Mouse (Mus musculus): ENCODE results near the gene Ptpn7. TPM values are rescaled to one million over a fixed set of nuclear protein-coding genes. Genes with fewer than 3 reads are reported as not detected.

The Ptpn7 gene
- polyA plus RNA-seq, 1 experiment from 2014 or later: 2.8 TPM

DNA sequence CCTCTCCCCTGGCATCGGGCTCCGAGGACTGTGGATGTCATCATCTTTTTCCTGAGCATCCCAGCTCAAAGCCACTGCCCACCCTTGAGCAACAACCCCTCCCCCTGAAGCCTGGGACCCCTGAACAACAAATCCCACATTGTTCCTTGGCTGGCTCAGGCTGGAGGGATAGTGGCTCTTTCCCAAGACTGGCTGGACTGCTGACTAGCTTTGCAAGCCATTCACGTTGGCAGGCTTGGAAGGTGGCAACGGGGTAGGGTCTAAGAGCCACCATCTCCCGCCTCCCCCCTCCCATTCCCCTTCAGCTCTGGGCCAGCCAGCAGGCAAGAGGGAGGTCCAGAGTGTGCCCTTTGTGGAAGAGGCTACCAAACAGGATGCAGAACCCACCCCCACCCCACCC is 26.1 kb downstream of the Ptpn7 start:
- no peak overlapping the region for H3K27ac ChIP-seq (ENCODE audit: low read length)
- H3K4me1 ChIP-seq (ENCODE audit: control insufficient read depth, insufficient read depth, low read length): peaks cover 9% of the 10 kb centered on the region
- WGBS: 64% methylated on average over 5 of the region's 5 CpGs

DNA sequence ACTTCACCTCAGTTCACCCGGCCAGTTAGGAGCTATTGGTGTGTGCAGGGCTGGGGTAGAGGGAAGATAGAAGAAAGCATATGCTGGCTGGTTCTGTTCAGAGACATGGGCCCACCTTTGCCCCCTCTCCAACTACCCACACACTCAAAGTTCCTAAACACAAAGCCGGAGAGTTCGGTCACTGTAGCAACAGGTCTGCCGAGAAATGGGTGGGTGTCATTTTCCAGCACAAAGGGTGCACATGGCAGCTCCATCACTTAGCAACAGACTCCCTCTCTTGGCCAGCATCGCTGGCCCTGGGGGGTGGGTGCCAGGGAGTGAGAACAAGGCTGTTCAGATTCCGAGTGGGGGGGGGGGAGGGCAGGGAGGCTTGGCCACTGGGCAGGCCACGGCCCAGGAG is 26.6 kb downstream of the Ptpn7 start:
- Histone ChIP-seq H3K9ac (ENCODE audit: low read length) (no peak overlapping the region), H3K4me2 (ENCODE audit: low read depth, low read length) (no peak overlapping the region), H3K27me3 (ENCODE audit: control insufficient read depth, insufficient read depth, low read length) (no peaks in the 10 kb centered on the region), H3K9me3 (replicated peaks; ENCODE audit: control insufficient read depth, low read length) (no peaks in the 10 kb centered on the region), H3K36me3 (ENCODE audit: control insufficient read depth, insufficient read depth, low read length) (peaks cover 10% of the 10 kb centered on the region), H3K27ac (ENCODE audit: low read length) (no peak overlapping the region), H3K4me3 (replicated peaks; ENCODE audit: low read length) (no peak overlapping the region), H3K4me1 (ENCODE audit: control insufficient read depth, insufficient read depth, low read length) (peaks cover 6% of the 10 kb centered on the region)
- no peak for ATAC-seq (ENCODE audit: insufficient read depth, low FRiP score)
- 59% methylated on average over 7 of the region's 7 CpGs for WGBS

More for the DNA sequence above, 26.1 kb downstream of the Ptpn7 start:
- ATAC-seq (ENCODE audit: insufficient read depth, low FRiP score): no peak
- no peaks in the 10 kb centered on the region for H3K9me3 ChIP-seq (replicated peaks; ENCODE audit: control insufficient read depth, low read length)
- peaks cover 10% of the 10 kb centered on the region for H3K36me3 ChIP-seq (ENCODE audit: control insufficient read depth, insufficient read depth, low read length)
- no peak overlapping the region for H3K4me2 ChIP-seq (ENCODE audit: low read depth, low read length)
- no peak overlapping the region for H3K4me3 ChIP-seq (replicated peaks; ENCODE audit: low read length)
- no peaks in the 10 kb centered on the region for H3K27me3 ChIP-seq (ENCODE audit: control insufficient read depth, insufficient read depth, low read length)
- H3K9ac ChIP-seq (ENCODE audit: low read length): no peak overlapping the region

DNA sequence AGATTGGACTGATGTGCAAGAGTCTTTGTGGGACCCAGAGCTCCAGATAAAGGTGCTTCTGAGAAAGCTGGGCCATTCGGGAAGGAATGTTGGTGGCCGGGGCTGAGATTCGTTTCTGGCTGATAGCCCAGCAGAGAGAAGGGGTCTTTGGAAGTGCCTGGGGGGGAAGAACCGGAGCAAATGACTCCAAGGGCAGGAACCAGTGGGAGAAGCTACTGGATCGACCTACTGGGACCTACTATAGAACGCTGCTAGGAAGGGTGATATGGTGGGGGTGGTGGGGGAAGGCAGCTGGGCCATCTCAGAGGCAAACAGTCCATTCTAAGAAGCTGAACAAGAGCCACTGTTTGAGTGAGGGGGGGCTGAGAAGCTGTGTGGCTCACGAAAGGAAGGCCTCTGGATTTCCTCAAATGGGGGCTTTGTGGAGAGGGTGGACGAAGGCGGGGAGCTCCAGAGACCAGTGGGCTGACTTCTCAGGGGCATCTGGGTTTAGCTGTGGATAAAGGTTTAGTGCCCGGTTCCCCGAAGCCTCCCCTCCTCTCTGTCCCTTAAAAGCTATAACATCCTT is 27.1 kb downstream of the Ptpn7 start:
- Histone ChIP-seq H3K27me3 (ENCODE audit: control insufficient read depth, insufficient read depth, low read length) (no peaks in the 10 kb centered on the region), H3K4me3 (replicated peaks; ENCODE audit: low read length) (no peak overlapping the region), H3K9ac (ENCODE audit: low read length) (no peak overlapping the region), H3K36me3 (ENCODE audit: control insufficient read depth, insufficient read depth, low read length) (peaks cover 10% of the 10 kb centered on the region), H3K27ac (ENCODE audit: low read length) (peak overlapping the region; percentile 8; the same call in 1 of the 2 replicates), H3K9me3 (replicated peaks; ENCODE audit: control insufficient read depth, low read length) (no peaks in the 10 kb centered on the region), H3K4me2 (ENCODE audit: low read depth, low read length) (no peak overlapping the region), H3K4me1 (ENCODE audit: control insufficient read depth, insufficient read depth, low read length) (peaks cover 2% of the 10 kb centered on the region)
- WGBS: 60% methylated on average over 11 of the region's 11 CpGs
- ATAC-seq (ENCODE audit: insufficient read depth, low FRiP score): no peak

DNA sequence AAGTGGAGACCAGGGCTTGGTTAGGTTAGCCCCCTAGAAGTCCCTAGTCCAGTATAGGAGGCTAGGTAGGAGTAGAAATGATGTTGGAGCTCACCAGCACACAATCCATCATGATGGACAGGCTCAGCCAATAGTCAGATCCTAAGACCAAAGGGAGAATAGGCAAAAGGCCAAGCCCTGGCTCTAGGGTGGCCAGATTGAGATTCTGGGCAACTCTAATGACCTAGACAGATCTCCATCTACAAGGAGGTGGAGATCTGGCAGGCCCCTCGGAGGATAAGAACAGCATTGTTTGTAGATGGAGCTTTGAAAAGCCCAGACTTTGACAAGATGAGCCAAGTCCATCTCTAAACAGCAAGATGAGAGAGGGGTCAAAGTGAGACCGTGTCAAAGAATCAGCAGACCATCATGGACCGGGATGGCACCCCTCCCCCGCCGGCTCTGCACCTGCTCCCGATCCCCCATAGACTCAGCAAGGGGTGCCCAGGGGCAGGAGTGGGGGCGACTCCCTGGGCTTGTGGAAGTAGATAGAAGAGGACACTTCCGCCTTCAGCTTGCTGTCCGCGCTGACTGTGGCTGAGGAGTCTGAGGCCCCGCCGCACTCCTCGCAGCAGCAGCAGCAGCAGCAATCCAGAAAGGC is 28.0 kb downstream of the Ptpn7 start:
- no peak overlapping the region for H3K4me3 ChIP-seq (replicated peaks; ENCODE audit: low read length)
- H3K27me3 ChIP-seq (ENCODE audit: control insufficient read depth, insufficient read depth, low read length): no peaks in the 10 kb centered on the region
- no peak overlapping the region for H3K4me2 ChIP-seq (ENCODE audit: low read depth, low read length)
- WGBS: 84% methylated on average over 13 of the region's 13 CpGs
- no peak overlapping the region for H3K9ac ChIP-seq (ENCODE audit: low read length)
- H3K36me3 ChIP-seq (ENCODE audit: control insufficient read depth, insufficient read depth, low read length): peaks cover 10% of the 10 kb centered on the region
- no peak for ATAC-seq (ENCODE audit: insufficient read depth, low FRiP score)
- H3K4me1 ChIP-seq (ENCODE audit: control insufficient read depth, insufficient read depth, low read length): no peaks in the 10 kb centered on the region
- H3K27ac ChIP-seq (ENCODE audit: low read length): no peak overlapping the region; the same call in 1 of the 2 replicates
- H3K9me3 ChIP-seq (replicated peaks; ENCODE audit: control insufficient read depth, low read length): no peaks in the 10 kb centered on the region

DNA sequence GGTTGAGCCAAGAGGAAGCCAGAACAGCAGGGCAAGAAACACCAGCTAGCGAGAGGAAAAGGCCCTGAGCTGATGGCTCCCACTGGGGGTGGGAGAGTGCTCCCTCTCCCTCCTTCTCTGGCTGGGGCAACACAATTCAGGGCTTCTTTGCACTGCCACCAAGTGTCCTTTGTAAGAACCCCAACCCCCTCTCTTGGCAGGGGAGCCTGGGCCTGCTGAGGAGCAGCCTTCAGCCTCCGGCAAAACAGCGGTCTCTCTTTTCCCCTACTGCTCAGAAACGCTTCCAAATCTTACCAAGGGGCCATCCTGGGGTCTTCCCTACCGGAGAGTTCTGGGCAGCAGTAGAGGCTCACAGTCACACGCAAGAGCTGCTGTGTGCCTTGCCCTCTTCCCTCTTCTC is 30.2 kb downstream of the Ptpn7 start:
- no peak overlapping the region for H3K4me2 ChIP-seq (ENCODE audit: low read depth, low read length)
- no peaks in the 10 kb centered on the region for H3K4me1 ChIP-seq (ENCODE audit: control insufficient read depth, insufficient read depth, low read length)
- H3K9ac ChIP-seq (ENCODE audit: low read length): no peak overlapping the region
- no peak overlapping the region for H3K27ac ChIP-seq (ENCODE audit: low read length)
- H3K9me3 ChIP-seq (replicated peaks; ENCODE audit: control insufficient read depth, low read length): no peaks in the 10 kb centered on the region
- H3K36me3 ChIP-seq (ENCODE audit: control insufficient read depth, insufficient read depth, low read length): no peaks in the 10 kb centered on the region
- no peak for ATAC-seq (ENCODE audit: insufficient read depth, low FRiP score)
- 59% methylated on average over 6 of the region's 6 CpGs for WGBS
- no peak overlapping the region for H3K4me3 ChIP-seq (replicated peaks; ENCODE audit: low read length)
- no peaks in the 10 kb centered on the region for H3K27me3 ChIP-seq (ENCODE audit: control insufficient read depth, insufficient read depth, low read length)

DNA sequence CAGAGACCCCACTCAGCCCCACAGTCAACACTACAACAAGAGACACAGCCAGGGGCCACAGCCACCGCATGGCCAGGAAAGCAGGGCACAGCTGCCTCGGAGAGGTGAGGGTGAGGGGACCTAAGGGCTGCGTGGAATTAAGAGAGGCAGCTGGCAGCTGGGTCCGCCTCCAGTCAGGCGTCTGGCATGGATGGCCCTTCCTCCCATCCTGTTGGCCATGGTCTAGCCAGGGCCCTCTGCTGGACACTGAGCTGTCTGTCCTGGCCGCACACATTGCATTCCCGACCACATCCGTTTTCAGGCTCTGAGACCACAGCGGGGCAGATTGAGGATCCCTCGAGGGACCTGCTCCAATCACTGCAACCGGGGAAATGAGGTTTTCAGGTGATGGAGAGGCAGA is 34.9 kb downstream of the Ptpn7 start, which contains the start of gene Gpr37l1:
TSS of gene Gpr37l1 (minus strand) at position 247 of the 400 bp plus-strand sequence.
- Histone ChIP-seq H3K4me1 (ENCODE audit: control insufficient read depth, insufficient read depth, low read length) (peaks cover 6% of the 10 kb centered on the region; the same call in 1 of the 2 replicates), H3K4me3 (replicated peaks; ENCODE audit: low read length) (no peak within 1 kb of the TSS), H3K4me2 (ENCODE audit: low read depth, low read length) (no peak within 1 kb of the TSS), H3K27me3 (ENCODE audit: control insufficient read depth, insufficient read depth, low read length) (no peaks in the 10 kb centered on the region), H3K27ac (ENCODE audit: low read length) (no peak within 1 kb of the TSS), H3K9ac (ENCODE audit: low read length) (no peak within 1 kb of the TSS), H3K36me3 (ENCODE audit: control insufficient read depth, insufficient read depth, low read length) (no peaks in the 10 kb centered on the region), H3K9me3 (replicated peaks; ENCODE audit: control insufficient read depth, low read length) (no peaks in the 10 kb centered on the region)
- no peak for ATAC-seq (ENCODE audit: insufficient read depth, low FRiP score)
- 69% methylated on average over 11 of the region's 11 CpGs for WGBS

DNA sequence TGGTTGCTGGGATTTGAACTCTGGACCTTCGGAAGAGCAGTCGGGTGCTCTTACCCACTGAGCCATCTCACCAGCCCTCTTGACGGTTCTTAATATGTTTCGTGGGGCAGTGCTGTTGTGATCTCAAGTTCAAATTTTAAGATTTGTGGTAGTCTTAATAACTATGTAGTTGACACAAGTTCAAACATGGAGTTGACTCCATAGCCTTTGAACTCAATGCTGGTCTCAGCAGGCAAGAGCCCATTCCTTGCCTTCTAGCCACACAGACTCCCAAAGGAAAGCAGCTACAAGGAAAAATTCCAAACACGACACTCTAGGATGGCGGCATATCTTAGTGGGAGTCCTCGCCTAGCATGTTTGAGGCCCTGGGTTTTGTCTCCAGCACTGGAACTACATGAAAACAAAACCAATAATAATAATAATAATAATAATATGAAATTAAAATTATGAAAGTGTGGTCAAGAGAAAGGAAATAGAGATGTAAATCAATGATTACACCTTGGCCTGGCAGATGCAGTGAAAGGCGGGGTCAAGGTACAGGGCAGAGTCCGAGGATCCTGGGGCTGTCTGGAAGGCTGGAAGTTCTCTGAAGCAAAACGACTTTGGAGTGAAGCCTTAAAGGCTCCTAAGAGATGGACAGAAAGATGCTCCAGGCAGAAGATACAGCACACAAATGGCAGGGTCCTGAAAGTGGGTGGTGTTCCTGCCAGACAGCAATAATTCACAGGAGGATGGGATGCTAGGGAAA is 36.1 kb downstream of the Ptpn7 start:
- 91% methylated on average over 10 of the region's 10 CpGs for WGBS
- H3K36me3 ChIP-seq (ENCODE audit: control insufficient read depth, insufficient read depth, low read length): no peaks in the 10 kb centered on the region
- no peak overlapping the region for H3K27ac ChIP-seq (ENCODE audit: low read length)
- ATAC-seq (ENCODE audit: insufficient read depth, low FRiP score): no peak
- no peak overlapping the region for H3K9ac ChIP-seq (ENCODE audit: low read length)
- H3K4me2 ChIP-seq (ENCODE audit: low read depth, low read length): no peak overlapping the region
- H3K9me3 ChIP-seq (replicated peaks; ENCODE audit: control insufficient read depth, low read length): no peaks in the 10 kb centered on the region
- H3K4me3 ChIP-seq (replicated peaks; ENCODE audit: low read length): no peak overlapping the region
- peaks cover 6% of the 10 kb centered on the region; the same call in 1 of the 2 replicates for H3K4me1 ChIP-seq (ENCODE audit: control insufficient read depth, insufficient read depth, low read length)
- H3K27me3 ChIP-seq (ENCODE audit: control insufficient read depth, insufficient read depth, low read length): no peaks in the 10 kb centered on the region

DNA sequence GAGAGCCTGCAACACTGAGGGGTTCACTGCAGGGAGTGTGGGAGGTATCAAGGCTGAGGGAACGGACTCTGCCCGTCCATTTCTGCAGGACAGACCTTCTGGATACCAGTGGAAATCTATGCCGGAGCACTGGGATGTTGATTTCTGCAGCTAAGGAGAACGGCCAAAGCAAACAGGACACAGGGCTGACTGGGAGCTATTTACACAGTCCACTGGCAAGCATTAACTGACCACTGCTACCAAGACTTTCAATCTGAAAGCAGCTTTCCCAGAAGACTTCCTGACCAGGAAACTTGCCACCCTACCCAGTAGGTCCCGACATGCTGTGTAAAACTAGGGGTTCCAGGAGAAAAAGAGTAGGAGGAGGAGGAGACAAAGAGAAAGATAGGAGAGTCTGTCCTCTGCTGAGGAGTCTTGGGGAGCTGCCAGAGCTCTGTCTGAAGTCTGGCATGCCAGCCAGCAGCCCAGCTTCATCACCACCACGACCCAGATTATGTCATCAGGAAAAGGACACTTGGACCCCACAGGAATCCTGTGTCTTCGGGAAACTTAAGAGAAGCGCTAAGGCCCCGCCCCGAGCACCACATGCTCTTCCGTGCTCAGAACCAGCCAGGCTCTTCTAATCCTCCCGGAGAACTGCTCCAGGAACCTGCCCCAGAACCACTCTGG is 37.2 kb downstream of the Ptpn7 start:
- Histone ChIP-seq H3K9ac (ENCODE audit: low read length) (peak overlapping the region; percentile 33; the same call in 1 of the 2 replicates), H3K36me3 (ENCODE audit: control insufficient read depth, insufficient read depth, low read length) (no peaks in the 10 kb centered on the region), H3K4me3 (replicated peaks; ENCODE audit: low read length) (no peak overlapping the region), H3K9me3 (replicated peaks; ENCODE audit: control insufficient read depth, low read length) (no peaks in the 10 kb centered on the region), H3K27ac (ENCODE audit: low read length) (no peak overlapping the region), H3K4me1 (ENCODE audit: control insufficient read depth, insufficient read depth, low read length) (peaks cover 6% of the 10 kb centered on the region; the same call in 1 of the 2 replicates), H3K4me2 (ENCODE audit: low read depth, low read length) (peak overlapping the region; percentile 32; the same call in 1 of the 2 replicates), H3K27me3 (ENCODE audit: control insufficient read depth, insufficient read depth, low read length) (no peaks in the 10 kb centered on the region)
- WGBS: 45% methylated on average over 12 of the region's 12 CpGs
- ATAC-seq (ENCODE audit: insufficient read depth, low FRiP score): no peak
